Comparison of ENCODE assay signal across 7 mouse cellular contexts in the genomic region with DNA sequence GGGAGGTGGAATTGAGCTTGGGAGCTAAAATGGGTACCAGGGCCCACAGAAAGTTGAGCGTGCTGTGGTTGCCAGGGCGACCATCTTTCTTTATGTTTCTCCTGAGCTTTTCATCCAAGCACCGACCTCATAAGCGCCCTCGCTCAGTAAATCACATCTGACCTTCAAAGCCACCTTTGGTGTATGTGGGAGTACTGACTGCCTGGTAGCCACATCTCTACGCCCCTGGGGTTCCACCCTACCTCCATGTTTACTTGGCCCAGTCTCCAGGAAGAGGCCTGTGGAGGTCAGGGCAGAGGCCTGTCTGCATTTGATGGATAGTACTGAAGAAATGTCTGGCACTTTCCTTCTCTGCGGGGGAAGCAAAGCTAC. TPM values are rescaled to one million over a fixed set of nuclear protein-coding genes. Genes with fewer than 3 reads are reported as not detected.
DNase-seq lines count a peak whose midpoint lies in the region; ATAC-seq and TF ChIP-seq lines count a peak whose summit lies in the region.

No protein-coding gene starts in this region.

- peaks cover 6 to 38% of the 10 kb centered on the region in 2 experiments for H3K4me1 ChIP-seq in ES-E14 (ENCODE audit: control insufficient read depth in 2 of 2, insufficient read depth in 2 of 2, low read length in 2 of 2, poor library complexity in 1 of 2)
- H3K4me1 ChIP-seq in brown adipose tissue, adult 24 weeks (ENCODE audit: control insufficient read depth, insufficient read depth, insufficient read length, low read length) = peaks cover 27% of the 10 kb centered on the region
- no peaks in the 10 kb centered on the region; the same call in 1 of the 2 replicates for H3K4me1 ChIP-seq in hindbrain, embryonic 11.5 days (replicated peaks; ENCODE audit: control insufficient read depth, insufficient read depth, low read length)
- peaks cover 16% of the 10 kb centered on the region for H3K4me1 ChIP-seq in limb, embryonic 15.5 days

- H3K9ac ChIP-seq in ES-E14 (ENCODE audit: insufficient read depth, low read depth, low read length, poor library complexity, severe bottlenecking) = peak overlapping the region; percentile 58
- H3K9ac ChIP-seq in hindbrain, embryonic 11.5 days (ENCODE audit: low read depth, low read length) = peak overlapping the region; percentile 28
- H3K9ac ChIP-seq in limb, embryonic 15.5 days = no peak overlapping the region

- WGBS in hindbrain, embryonic 11.5 days = 22% methylated on average over 7 of the region's 7 CpGs
- 55% methylated on average over 7 of the region's 7 CpGs for WGBS in limb, embryonic 15.5 days

- in situ Hi-C loops in ES-E14 (cut with MboI; ENCODE audit: low sequenced_read_pairs in 2 of 2, unreplicated experiment in 2 of 2) = no loop called here

- no peaks in the 10 kb centered on the region for H3K9me3 ChIP-seq in ES-E14 (ENCODE audit: control insufficient read depth, insufficient read depth, low read depth, low read length)
- no peaks in the 10 kb centered on the region for H3K9me3 ChIP-seq in hindbrain, embryonic 11.5 days (ENCODE audit: control insufficient read depth, low read length)
- H3K9me3 ChIP-seq in limb, embryonic 15.5 days = no peaks in the 10 kb centered on the region

- no peak overlapping the region for H3ac ChIP-seq in myocyte (ENCODE audit: control insufficient read depth, insufficient read length)

- H3K36me3 ChIP-seq in ES-E14 (ENCODE audit: control insufficient read depth, insufficient read depth, low read length, poor library complexity, severe bottlenecking) (no peaks in the 10 kb centered on the region), myocyte (ENCODE audit: control insufficient read depth, insufficient read depth) (no peaks in the 10 kb centered on the region)
- H3K36me3 ChIP-seq in hindbrain, embryonic 11.5 days (ENCODE audit: control insufficient read depth, insufficient read depth, low read length) = no peaks in the 10 kb centered on the region
- H3K36me3 ChIP-seq in limb, embryonic 15.5 days = no peaks in the 10 kb centered on the region

- H3K4me3 ChIP-seq in ES-E14 (ENCODE audit: insufficient read depth in 1 of 2, low read depth in 1 of 2, low read length in 2 of 2, poor library complexity in 1 of 2, severe bottlenecking in 1 of 2) = peak overlapping the region; percentile 37 to 43
- H3K4me3 ChIP-seq in brown adipose tissue, adult 24 weeks (ENCODE audit: insufficient read depth, low read depth, low read length) = no peak overlapping the region
- H3K4me3 ChIP-seq in hindbrain, embryonic 11.5 days (ENCODE audit: low read depth, low read length) = no peak overlapping the region
- peak overlapping the region; percentile 33 for H3K4me3 ChIP-seq in limb, embryonic 15.5 days
- H3K4me3 ChIP-seq in myocyte = peak overlapping the region; percentile 2

- H3K4me2 ChIP-seq in hindbrain, embryonic 11.5 days (replicated peaks; ENCODE audit: low read depth, low read length) = peak overlapping the region; percentile 25
- H3K4me2 ChIP-seq in limb, embryonic 15.5 days = peak overlapping the region; percentile 50
- peak overlapping the region; percentile 64 for H3K4me2 ChIP-seq in myocyte (ENCODE audit: low read depth)

- DNase-seq in ES-E14 (ENCODE audit: low read depth, low spot score) (no peak), adipocyte (ENCODE audit: low spot score) (no peak)
- DNase-seq in hindbrain, embryonic 11.5 days (ENCODE audit: low spot score) = no peak
- DNase-seq in thymus, postnatal 14 days = no peak

- H3K27ac ChIP-seq in ES-E14 (ENCODE audit: insufficient read depth, low read depth, low read length, poor library complexity, severe bottlenecking) = peak overlapping the region; percentile 97
- peak overlapping the region; percentile 98 for H3K27ac ChIP-seq in brown adipose tissue, adult 24 weeks (replicated peaks; ENCODE audit: low read depth, low read length)
- peak overlapping the region; percentile 86 for H3K27ac ChIP-seq in hindbrain, embryonic 11.5 days (ENCODE audit: low read depth, low read length)
- H3K27ac ChIP-seq in limb, embryonic 15.5 days = peak overlapping the region; percentile 89

- H3K27me3 ChIP-seq in hindbrain, embryonic 11.5 days (ENCODE audit: control insufficient read depth, insufficient read depth, low read length) = no peaks in the 10 kb centered on the region
- H3K27me3 ChIP-seq in limb, embryonic 15.5 days = no peaks in the 10 kb centered on the region
- no peaks in the 10 kb centered on the region for H3K27me3 ChIP-seq in myocyte (ENCODE audit: control insufficient read depth, insufficient read depth, insufficient read length)

- H3K79me2 ChIP-seq in myocyte (ENCODE audit: control insufficient read depth, insufficient read depth) = no peaks in the 10 kb centered on the region

- no peak for ATAC-seq in hindbrain, embryonic 11.5 days (ENCODE audit: low FRiP score)
- no peak for ATAC-seq in limb, embryonic 15.5 days (ENCODE audit: insufficient number of reproducible peaks, low FRiP score, low TSS enrichment, low read depth)

- no peak for TF ChIP-seq POLR2A in myocyte (IDR thresholded peaks at IDR 0.05; ENCODE audit: insufficient read length, low read depth)

TF ChIP-seq in ES-E14, 5 proteins besides CTCF, POLR2A, EP300 and RAD21:
- TF ChIP-seq CHD2 (IDR thresholded peaks at IDR 0.05; ENCODE audit: low read depth, low read length) (no peak), HCFC1 (IDR thresholded peaks at IDR 0.05; ENCODE audit: borderline replicate concordance, insufficient read depth, low read length) (no peak), ZC3H11A (IDR thresholded peaks at IDR 0.05; ENCODE audit: borderline replicate concordance, low read depth, low read length) (no peak), ZNF384 (IDR thresholded peaks at IDR 0.05; ENCODE audit: low read depth, low read length) (no peak), MAFK (IDR thresholded peaks at IDR 0.05; ENCODE audit: insufficient read depth, low read depth, low read length) (no peak)

TF ChIP-seq in myocyte, 11 proteins besides CTCF, POLR2A, EP300 and RAD21:
- no peak for TF ChIP-seq MYOG (IDR thresholded peaks at IDR 0.05; ENCODE audit: control insufficient read depth in 1 of 3, insufficient read depth in 1 of 3, insufficient read length in 2 of 3, low read depth in 2 of 3)
- TF ChIP-seq SRF (IDR thresholded peaks at IDR 0.05; ENCODE audit: control insufficient read depth, insufficient read length, low read depth) = no peak
- TF ChIP-seq TCF12 (IDR thresholded peaks at IDR 0.05; ENCODE audit: insufficient read depth, poor library complexity, severe bottlenecking) = no peak
- TF ChIP-seq MAX (IDR thresholded peaks at IDR 0.05; ENCODE audit: low read depth) = no peak
- TF ChIP-seq POLR2AphosphoS2 (IDR thresholded peaks at IDR 0.05; ENCODE audit: insufficient read length, low read depth) = no peak
- TF ChIP-seq MYOD1 (IDR thresholded peaks at IDR 0.05; ENCODE audit: control insufficient read depth in 1 of 3, insufficient read length in 2 of 3, low read depth in 2 of 3) = no peak
- TF ChIP-seq CEBPB (IDR thresholded peaks at IDR 0.05; ENCODE audit: insufficient read depth, poor library complexity, severe bottlenecking) = no peak
- TF ChIP-seq E2F4 (IDR thresholded peaks at IDR 0.05; ENCODE audit: insufficient read depth) = no peak
- TF ChIP-seq USF1 (IDR thresholded peaks at IDR 0.05; ENCODE audit: low read depth) = no peak
- no peak for TF ChIP-seq TCF3 (IDR thresholded peaks at IDR 0.05; ENCODE audit: insufficient read length, low read depth)
- no peak for TF ChIP-seq REST (IDR thresholded peaks at IDR 0.05; ENCODE audit: insufficient read depth, insufficient read length)

RNA-seq across cellular contexts. Expression of a gene that starts 13.7 kb away (rescaled TPM):
- total RNA-seq in ES-E14 (2012; rRNA removed) = 62.7 and 72.4 TPM in 2 replicates
- 12.6 and 13.2 TPM in 2 replicates for polyA plus RNA-seq in brown adipose tissue, adult 24 weeks (2012; ENCODE audit: insufficient read depth, insufficient read length, missing spikeins)
- polyA plus RNA-seq in hindbrain, embryonic 11.5 days (2014; fragmentation: Nextera tagmentation; extraction: Ambion mirVana) = 34.2 and 34.7 TPM in 2 replicates
- 25.6 and 28.0 TPM in 2 replicates for polyA plus RNA-seq in limb, embryonic 15.5 days (2015; fragmentation: Nextera tagmentation; extraction: Ambion mirVana)
- 24.2 TPM for polyA plus RNA-seq in myocyte (2012; fragmentation: generic; extraction: Trizol)

RNA-seq across cellular contexts. Expression of a gene that starts 18.6 kb away (rescaled TPM):
- 16.4 and 21.6 TPM in 2 replicates for total RNA-seq in ES-E14 (2012; rRNA removed)
- polyA plus RNA-seq in brown adipose tissue, adult 24 weeks (2012; ENCODE audit: insufficient read depth, insufficient read length, missing spikeins) = 18.0 and 27.9 TPM in 2 replicates
- 2.5 and 3.7 TPM in 2 replicates for polyA plus RNA-seq in hindbrain, embryonic 11.5 days (2014; fragmentation: Nextera tagmentation; extraction: Ambion mirVana)
- polyA plus RNA-seq in limb, embryonic 15.5 days (2015; fragmentation: Nextera tagmentation; extraction: Ambion mirVana) = 5.4 and 6.7 TPM in 2 replicates
- polyA plus RNA-seq in myocyte (2012; fragmentation: generic; extraction: Trizol) = 0.22 TPM

RNA-seq across cellular contexts. Expression of a gene that starts 28.8 kb away (rescaled TPM):
- 153 and 165 TPM in 2 replicates for total RNA-seq in ES-E14 (2012; rRNA removed)
- polyA plus RNA-seq in brown adipose tissue, adult 24 weeks (2012; ENCODE audit: insufficient read depth, insufficient read length, missing spikeins) = 30.2 and 30.6 TPM in 2 replicates
- 364 and 368 TPM in 2 replicates for polyA plus RNA-seq in hindbrain, embryonic 11.5 days (2014; fragmentation: Nextera tagmentation; extraction: Ambion mirVana)
- polyA plus RNA-seq in limb, embryonic 15.5 days (2015; fragmentation: Nextera tagmentation; extraction: Ambion mirVana) = 171 and 176 TPM in 2 replicates
- 50.4 TPM for polyA plus RNA-seq in myocyte (2012; fragmentation: generic; extraction: Trizol)

RNA-seq across cellular contexts. Expression of a gene that starts 43.7 kb away (rescaled TPM):
- 24.7 and 33.6 TPM in 2 replicates for total RNA-seq in ES-E14 (2012; rRNA removed)
- 55.5 and 71.6 TPM in 2 replicates for polyA plus RNA-seq in brown adipose tissue, adult 24 weeks (2012; ENCODE audit: insufficient read depth, insufficient read length, missing spikeins)
- 72.3 and 77.9 TPM in 2 replicates for polyA plus RNA-seq in hindbrain, embryonic 11.5 days (2014; fragmentation: Nextera tagmentation; extraction: Ambion mirVana)
- 89.9 and 95.4 TPM in 2 replicates for polyA plus RNA-seq in limb, embryonic 15.5 days (2015; fragmentation: Nextera tagmentation; extraction: Ambion mirVana)
- polyA plus RNA-seq in myocyte (2012; fragmentation: generic; extraction: Trizol) = 33.7 TPM

RNA-seq across cellular contexts. Expression of a gene that starts 57.4 kb away (rescaled TPM):
- 22.9 and 43.7 TPM in 2 replicates for total RNA-seq in ES-E14 (2012; rRNA removed)
- polyA plus RNA-seq in brown adipose tissue, adult 24 weeks (2012; ENCODE audit: insufficient read depth, insufficient read length, missing spikeins) = 0.52 and 2.1 TPM in 2 replicates
- polyA plus RNA-seq in hindbrain, embryonic 11.5 days (2014; fragmentation: Nextera tagmentation; extraction: Ambion mirVana) = 13.5 and 14.8 TPM in 2 replicates
- 36.2 and 37.0 TPM in 2 replicates for polyA plus RNA-seq in limb, embryonic 15.5 days (2015; fragmentation: Nextera tagmentation; extraction: Ambion mirVana)
- polyA plus RNA-seq in myocyte (2012; fragmentation: generic; extraction: Trizol) = 3.4 TPM

Comparison
In these comparisons a context has a peak if more than half of its experiments do, and no peak if none do; other contexts are left out.
1. H3K4me3 ChIP-seq: peak in ES-E14 (2 of 2), limb, embryonic 15.5 days (single experiment) and myocyte (single experiment); none in brown adipose tissue, adult 24 weeks (single experiment) and hindbrain, embryonic 11.5 days (single experiment).
2. Peak in every context shown above with its lines, with median percentiles within 50 percentile points of each other: H3K27ac ChIP-seq and H3K4me2 ChIP-seq.